Mouse (Mus musculus): ENCODE data around the gene Acvrl1. TPM values are rescaled to one million over a fixed set of nuclear protein-coding genes. Genes with fewer than 3 reads are reported as not detected.

The Acvrl1 gene
- polyA plus RNA-seq, 1 experiment from 2014 or later, result 4.1 TPM

GRCm38 (mm10) chr15:101132041-101132440, 3.7 kb downstream of the Acvrl1 start:
- H3K36me3 ChIP-seq (ENCODE audit: control insufficient read depth, insufficient read depth, low read length), result no peaks in the 10 kb centered on the region
- H3K4me2 ChIP-seq (ENCODE audit: low read length), result no peak overlapping the region
- no peak overlapping the region for H3K4me3 ChIP-seq (ENCODE audit: low read depth, low read length)
- DNase-seq (ENCODE audit: low spot score) (no peak), ATAC-seq (no peak)
- H3K27me3 ChIP-seq (replicated peaks; ENCODE audit: control insufficient read depth, insufficient read depth, low read length), result peaks cover 23% of the 10 kb centered on the region
- no peak overlapping the region for H3K9ac ChIP-seq (ENCODE audit: low read length)
- H3K9me3 ChIP-seq (replicated peaks; ENCODE audit: control insufficient read depth, low read length), result no peaks in the 10 kb centered on the region
- H3K27ac ChIP-seq (ENCODE audit: low read depth, low read length), result no peak overlapping the region
- 0 out of 2 replicates have a peak, but pooled peaks cover 5% of the 10 kb centered on the region for H3K4me1 ChIP-seq (ENCODE audit: control insufficient read depth, insufficient read depth, low read length)
- WGBS, result 56% methylated on average over 6 of the region's 6 CpGs

DNA sequence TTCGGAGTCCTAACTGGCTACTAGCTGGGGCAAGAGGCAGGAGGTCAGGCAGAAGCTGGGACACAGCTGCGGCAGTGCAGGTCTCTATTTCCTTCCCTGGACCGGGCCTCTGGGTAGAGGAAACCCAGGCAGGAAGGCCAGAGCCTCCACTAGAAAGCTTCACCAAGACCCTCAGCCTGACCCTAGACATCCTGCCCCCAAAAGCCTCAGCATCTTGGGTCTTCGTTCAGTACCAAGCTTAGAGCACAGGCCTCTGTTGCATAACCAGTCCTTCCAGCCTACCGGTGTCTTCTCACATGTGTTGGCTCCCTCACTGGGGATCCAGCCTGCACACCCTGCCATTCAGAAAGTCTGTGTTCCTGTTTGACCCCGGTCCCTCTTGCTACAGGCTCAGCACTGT, 4.4 kb downstream of the Acvrl1 start:
- no peak for DNase-seq (ENCODE audit: low spot score)
- Histone ChIP-seq H3K4me3 (ENCODE audit: low read depth, low read length) (no peak overlapping the region), H3K4me1 (ENCODE audit: control insufficient read depth, insufficient read depth, low read length) (0 out of 2 replicates have a peak, but pooled peaks cover 5% of the 10 kb centered on the region), H3K36me3 (ENCODE audit: control insufficient read depth, insufficient read depth, low read length) (no peaks in the 10 kb centered on the region), H3K27ac (ENCODE audit: low read depth, low read length) (no peak overlapping the region), H3K9me3 (replicated peaks; ENCODE audit: control insufficient read depth, low read length) (no peaks in the 10 kb centered on the region), H3K4me2 (ENCODE audit: low read length) (no peak overlapping the region), H3K27me3 (replicated peaks; ENCODE audit: control insufficient read depth, insufficient read depth, low read length) (peaks cover 23% of the 10 kb centered on the region), H3K9ac (ENCODE audit: low read length) (no peak overlapping the region)
- ATAC-seq, result no peak
- WGBS, result 85% methylated on average over 6 of the region's 6 CpGs

- DNase-seq (ENCODE audit: low spot score) (no peak), ATAC-seq (no peak)
- H3K27ac ChIP-seq (ENCODE audit: low read depth, low read length), result no peak overlapping the region; the same call in 1 of the 2 replicates
- H3K4me1 ChIP-seq (ENCODE audit: control insufficient read depth, insufficient read depth, low read length), result 0 out of 2 replicates have a peak, but pooled peaks cover 2% of the 10 kb centered on the region
- peaks cover 10% of the 10 kb centered on the region for H3K27me3 ChIP-seq (replicated peaks; ENCODE audit: control insufficient read depth, insufficient read depth, low read length)
- H3K4me2 ChIP-seq (ENCODE audit: low read length), result no peak overlapping the region
- 33% methylated on average over 15 of the region's 15 CpGs for WGBS
- H3K36me3 ChIP-seq (ENCODE audit: control insufficient read depth, insufficient read depth, low read length), result no peaks in the 10 kb centered on the region
- H3K9ac ChIP-seq (ENCODE audit: low read length), result no peak overlapping the region
- H3K4me3 ChIP-seq (ENCODE audit: low read depth, low read length), result no peak overlapping the region
- no peaks in the 10 kb centered on the region for H3K9me3 ChIP-seq (replicated peaks; ENCODE audit: control insufficient read depth, low read length)
Measured at GRCm38 (mm10) chr15:101133993-101134704, 5.8 kb downstream of the Acvrl1 start.

- H3K9me3 ChIP-seq (replicated peaks; ENCODE audit: control insufficient read depth, low read length), result no peaks in the 10 kb centered on the region
- no peak for DNase-seq (ENCODE audit: low spot score)
- peaks cover 9% of the 10 kb centered on the region for H3K4me1 ChIP-seq (ENCODE audit: control insufficient read depth, insufficient read depth, low read length)
- no peak overlapping the region for H3K27ac ChIP-seq (ENCODE audit: low read depth, low read length)
- H3K27me3 ChIP-seq (replicated peaks; ENCODE audit: control insufficient read depth, insufficient read depth, low read length), result no peaks in the 10 kb centered on the region; the same call in 1 of the 2 replicates
- ATAC-seq, result no peak
- H3K9ac ChIP-seq (ENCODE audit: low read length), result no peak overlapping the region
- no peak overlapping the region for H3K4me2 ChIP-seq (ENCODE audit: low read length)
- H3K4me3 ChIP-seq (ENCODE audit: low read depth, low read length), result no peak overlapping the region
- WGBS, result 74% methylated on average over 8 of the region's 8 CpGs
- H3K36me3 ChIP-seq (ENCODE audit: control insufficient read depth, insufficient read depth, low read length), result no peaks in the 10 kb centered on the region
Measured at GRCm38 (mm10) chr15:101135405-101135804, 7.1 kb downstream of the Acvrl1 start.

- H3K4me3 ChIP-seq (ENCODE audit: low read depth, low read length), result no peak overlapping the region
- no peaks in the 10 kb centered on the region for H3K9me3 ChIP-seq (replicated peaks; ENCODE audit: control insufficient read depth, low read length)
- H3K4me1 ChIP-seq (ENCODE audit: control insufficient read depth, insufficient read depth, low read length), result peaks cover 12% of the 10 kb centered on the region
- 84% methylated on average over 11 of the region's 11 CpGs for WGBS
- no peak overlapping the region for H3K27ac ChIP-seq (ENCODE audit: low read depth, low read length)
- ATAC-seq, result no peak
- no peak overlapping the region for H3K4me2 ChIP-seq (ENCODE audit: low read length)
- no peaks in the 10 kb centered on the region for H3K36me3 ChIP-seq (ENCODE audit: control insufficient read depth, insufficient read depth, low read length)
- no peaks in the 10 kb centered on the region for H3K27me3 ChIP-seq (replicated peaks; ENCODE audit: control insufficient read depth, insufficient read depth, low read length)
- no peak for DNase-seq (ENCODE audit: low spot score)
- no peak overlapping the region for H3K9ac ChIP-seq (ENCODE audit: low read length)
Measured at GRCm38 (mm10) chr15:101137455-101137854, 9.1 kb downstream of the Acvrl1 start.

DNA sequence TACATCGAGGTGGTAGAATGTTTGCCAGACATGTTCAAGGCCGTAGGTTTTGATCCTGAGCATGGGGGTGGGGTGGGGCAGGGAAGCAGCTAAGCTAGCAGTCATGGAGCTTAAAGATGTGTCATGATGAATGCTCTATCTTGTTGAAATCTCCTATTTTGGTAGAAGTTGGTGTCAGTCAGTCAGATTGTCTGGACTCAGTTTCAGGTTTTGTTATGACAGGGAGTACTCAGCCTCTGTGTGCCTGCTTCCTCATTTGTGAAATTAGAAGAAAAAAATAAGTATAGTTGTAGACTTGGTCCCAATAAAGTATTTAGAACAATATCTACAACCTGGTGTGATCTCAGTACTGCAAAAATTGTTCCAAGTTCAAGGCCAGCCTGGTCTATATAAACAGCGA, 10.4 kb downstream of the Acvrl1 start:
- H3K9ac ChIP-seq (ENCODE audit: low read length), result no peak overlapping the region
- no peaks in the 10 kb centered on the region for H3K27me3 ChIP-seq (replicated peaks; ENCODE audit: control insufficient read depth, insufficient read depth, low read length)
- peaks cover 16% of the 10 kb centered on the region for H3K4me1 ChIP-seq (ENCODE audit: control insufficient read depth, insufficient read depth, low read length)
- H3K4me2 ChIP-seq (ENCODE audit: low read length), result no peak overlapping the region
- DNase-seq (ENCODE audit: low spot score) (no peak), ATAC-seq (no peak)
- WGBS, result 90% methylated on average over 3 of the region's 3 CpGs
- no peak overlapping the region for H3K4me3 ChIP-seq (ENCODE audit: low read depth, low read length)
- H3K27ac ChIP-seq (ENCODE audit: low read depth, low read length), result no peak overlapping the region
- no peaks in the 10 kb centered on the region for H3K9me3 ChIP-seq (replicated peaks; ENCODE audit: control insufficient read depth, low read length)
- H3K36me3 ChIP-seq (ENCODE audit: control insufficient read depth, insufficient read depth, low read length), result no peaks in the 10 kb centered on the region

DNA sequence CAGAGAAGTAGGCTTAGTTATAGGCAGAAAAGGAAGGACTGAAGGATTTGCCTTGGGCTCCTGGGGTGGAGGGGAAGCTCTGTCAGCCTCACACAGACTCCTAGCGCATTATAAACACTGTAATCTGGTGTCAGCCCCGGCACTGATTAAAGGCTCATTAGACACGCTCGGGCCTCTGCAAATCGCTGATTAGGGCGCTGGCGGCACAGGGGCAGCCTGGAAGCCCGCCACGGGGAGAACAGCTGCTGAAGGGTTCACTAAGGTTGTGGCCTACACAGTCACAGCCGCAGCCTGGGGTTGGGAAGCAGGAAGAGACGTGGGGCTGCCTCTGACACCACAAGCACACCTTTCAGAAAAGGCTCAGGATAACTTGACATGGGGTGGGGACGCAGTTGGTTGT, 11.6 kb downstream of the Acvrl1 start:
- Histone ChIP-seq H3K27ac (ENCODE audit: low read depth, low read length) (peak overlapping the region; percentile 2; the same call in 1 of the 2 replicates), H3K27me3 (replicated peaks; ENCODE audit: control insufficient read depth, insufficient read depth, low read length) (no peaks in the 10 kb centered on the region), H3K9ac (ENCODE audit: low read length) (no peak overlapping the region), H3K4me1 (ENCODE audit: control insufficient read depth, insufficient read depth, low read length) (peaks cover 16% of the 10 kb centered on the region), H3K36me3 (ENCODE audit: control insufficient read depth, insufficient read depth, low read length) (no peaks in the 10 kb centered on the region), H3K9me3 (replicated peaks; ENCODE audit: control insufficient read depth, low read length) (no peaks in the 10 kb centered on the region), H3K4me2 (ENCODE audit: low read length) (no peak overlapping the region), H3K4me3 (ENCODE audit: low read depth, low read length) (no peak overlapping the region)
- ATAC-seq (0 out of 2 replicates have a peak, but pooled peaks have one; percentile 13), DNase-seq (ENCODE audit: low spot score) (peak; percentile 74)
- WGBS, result 6% methylated on average over 12 of the region's 12 CpGs

- H3K27ac ChIP-seq (ENCODE audit: low read depth, low read length), result no peak overlapping the region
Measured at GRCm38 (mm10) chr15:101140587-101140986, 12.3 kb downstream of the Acvrl1 start.

DNA sequence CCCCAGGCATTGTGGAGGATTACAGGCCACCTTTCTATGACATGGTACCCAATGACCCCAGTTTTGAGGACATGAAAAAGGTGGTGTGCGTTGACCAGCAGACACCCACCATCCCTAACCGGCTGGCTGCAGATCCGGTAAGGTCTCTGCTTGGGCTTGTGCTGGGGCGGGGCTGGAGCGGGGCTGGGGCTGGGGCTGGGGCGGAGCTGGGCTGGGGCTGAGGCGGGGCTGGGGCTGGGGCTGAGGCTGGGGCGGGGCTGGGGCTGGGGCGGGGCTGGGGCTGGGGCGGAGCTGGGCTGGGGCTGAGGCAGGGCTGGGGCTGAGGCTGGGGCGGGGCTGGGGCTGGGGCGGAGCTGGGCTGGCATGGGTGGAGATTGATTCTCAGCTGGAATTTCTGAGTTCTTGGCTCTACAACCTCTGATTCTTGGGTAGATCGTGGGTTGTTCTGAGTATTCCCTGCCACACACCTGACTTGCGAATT, 12.8 kb downstream of the Acvrl1 start:
- Histone ChIP-seq H3K4me1 (ENCODE audit: control insufficient read depth, insufficient read depth, low read length) (peaks cover 18% of the 10 kb centered on the region), H3K4me2 (ENCODE audit: low read length) (no peak overlapping the region), H3K27me3 (replicated peaks; ENCODE audit: control insufficient read depth, insufficient read depth, low read length) (no peaks in the 10 kb centered on the region), H3K4me3 (ENCODE audit: low read depth, low read length) (no peak overlapping the region), H3K9ac (ENCODE audit: low read length) (no peak overlapping the region), H3K27ac (ENCODE audit: low read depth, low read length) (no peak overlapping the region), H3K36me3 (ENCODE audit: control insufficient read depth, insufficient read depth, low read length) (no peaks in the 10 kb centered on the region), H3K9me3 (replicated peaks; ENCODE audit: control insufficient read depth, low read length) (no peaks in the 10 kb centered on the region)
- ATAC-seq, result peak; percentile 60
- WGBS, result 5% methylated on average over 14 of the region's 14 CpGs
- peak; percentile 37 for DNase-seq (ENCODE audit: low spot score)

More at GRCm38 (mm10) chr15:101140587-101140986, 12.3 kb downstream of the Acvrl1 start:
- Histone ChIP-seq H3K4me3 (ENCODE audit: low read depth, low read length) (no peak overlapping the region), H3K27me3 (replicated peaks; ENCODE audit: control insufficient read depth, insufficient read depth, low read length) (no peaks in the 10 kb centered on the region), H3K4me2 (ENCODE audit: low read length) (no peak overlapping the region), H3K9me3 (replicated peaks; ENCODE audit: control insufficient read depth, low read length) (no peaks in the 10 kb centered on the region), H3K4me1 (ENCODE audit: control insufficient read depth, insufficient read depth, low read length) (peaks cover 17% of the 10 kb centered on the region), H3K9ac (ENCODE audit: low read length) (no peak overlapping the region), H3K36me3 (ENCODE audit: control insufficient read depth, insufficient read depth, low read length) (no peaks in the 10 kb centered on the region)
- ATAC-seq, result no peak
- WGBS, result 60% methylated on average over 6 of the region's 6 CpGs
- no peak for DNase-seq (ENCODE audit: low spot score)

Data from forebrain, embryonic 14.5 days (tissue).